Mouse (Mus musculus): ENCODE measurements around the gene Slit1. TPM values are rescaled to one million over a fixed set of nuclear protein-coding genes. Genes with fewer than 3 reads are reported as not detected.

The Slit1 gene
- polyA plus RNA-seq, 1 experiment from 2014 or later: 0.05 TPM

DNA sequence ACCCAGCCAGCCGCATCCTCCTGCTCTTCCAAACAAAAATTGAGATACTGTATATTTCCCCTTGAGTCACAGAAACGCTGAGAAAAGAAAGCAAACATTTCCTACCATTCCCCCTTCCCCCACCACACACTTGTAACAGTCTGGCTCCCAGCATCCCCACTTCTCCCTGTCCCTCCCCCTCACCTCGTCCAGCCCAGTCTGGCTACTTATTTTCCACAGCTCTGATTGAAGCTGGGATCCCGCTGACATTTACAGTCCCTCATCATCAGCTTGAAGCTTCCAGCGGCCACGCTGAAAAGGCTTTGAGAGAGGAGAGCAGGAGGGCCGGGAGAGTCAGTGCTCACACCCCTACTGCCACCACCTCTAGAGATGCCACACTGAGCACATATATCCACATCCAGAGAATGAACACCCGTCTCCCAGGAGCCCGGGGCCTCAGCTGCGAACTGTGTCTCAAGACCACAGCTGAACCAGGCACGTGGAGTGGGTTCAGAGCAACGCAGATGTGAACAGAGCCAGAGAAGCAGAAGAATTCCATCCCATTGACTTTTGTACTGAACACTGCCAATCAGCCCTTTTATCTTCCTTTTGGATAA is 73.6 kb downstream of the Slit1 start:
- Histone ChIP-seq H3K4me1 (replicated peaks) (no peaks in the 10 kb centered on the region), H3K9ac (no peak overlapping the region), H3K4me3 (replicated peaks) (no peak overlapping the region), H3K4me2 (no peak overlapping the region), H3K27me3 (peaks cover 22% of the 10 kb centered on the region), H3K9me3 (replicated peaks) (no peaks in the 10 kb centered on the region), H3K36me3 (replicated peaks) (no peaks in the 10 kb centered on the region), H3K27ac (replicated peaks) (no peak overlapping the region)
- no peak for ATAC-seq (ENCODE audit: insufficient read depth)
- 42% methylated on average over 12 of the region's 12 CpGs for WGBS (ENCODE audit: insufficient replicate concordance)

DNA sequence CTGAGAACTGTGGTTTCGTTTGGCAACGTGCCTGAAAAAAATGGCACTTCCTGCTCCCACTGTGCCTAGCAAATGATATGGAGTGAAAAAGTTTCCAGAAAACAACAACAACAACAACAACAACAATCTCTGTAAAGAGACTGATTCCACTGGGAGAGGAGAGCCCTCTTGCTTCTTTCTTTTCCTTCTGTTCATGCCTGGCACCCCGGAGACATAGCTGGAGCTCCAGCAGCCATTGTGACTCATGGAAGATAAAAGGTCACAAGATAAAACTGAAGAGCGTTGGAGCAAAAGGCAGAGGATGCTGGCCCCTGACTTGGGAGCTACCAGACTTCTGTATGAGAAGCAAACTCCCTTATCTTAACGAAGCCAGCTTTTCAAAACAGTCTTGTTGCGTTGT is 75.9 kb downstream of the Slit1 start:
- 17% methylated on average over 6 of the region's 6 CpGs for whole genome bisulfite sequencing (ENCODE audit: insufficient replicate concordance)
- Histone ChIP-seq H3K4me2 (no peak overlapping the region), H3K36me3 (replicated peaks) (no peaks in the 10 kb centered on the region), H3K9me3 (replicated peaks) (no peaks in the 10 kb centered on the region), H3K9ac (no peak overlapping the region), H3K27ac (replicated peaks) (no peak overlapping the region), H3K4me1 (replicated peaks) (no peaks in the 10 kb centered on the region), H3K27me3 (peaks cover 41% of the 10 kb centered on the region), H3K4me3 (replicated peaks) (no peak overlapping the region)
- no peak for ATAC-seq (ENCODE audit: insufficient read depth)

DNA sequence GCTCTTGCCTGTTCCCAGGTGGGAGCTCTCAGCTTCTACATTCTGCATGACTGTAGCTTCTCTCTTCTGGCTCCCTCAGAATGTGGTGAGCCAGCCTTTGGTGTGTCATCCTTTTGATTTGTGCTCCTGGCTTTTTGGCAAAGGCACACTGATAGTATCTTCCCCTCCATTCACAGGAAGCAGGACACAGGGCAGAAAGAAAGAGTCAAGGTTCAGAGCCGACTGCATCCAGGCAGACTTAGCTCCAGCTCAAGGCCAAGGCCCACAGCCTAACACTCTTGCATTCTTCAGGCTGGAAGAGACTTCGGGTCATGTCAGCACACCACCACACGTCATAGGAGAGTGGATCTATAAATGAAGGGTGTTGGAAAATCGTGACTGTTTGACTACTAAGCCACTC is 77.5 kb downstream of the Slit1 start:
- WGBS (ENCODE audit: insufficient replicate concordance): 33% methylated on average over 4 of the region's 4 CpGs
- Histone ChIP-seq H3K27ac (replicated peaks) (no peak overlapping the region), H3K4me1 (replicated peaks) (no peaks in the 10 kb centered on the region), H3K4me3 (replicated peaks) (no peak overlapping the region), H3K27me3 (peaks cover 48% of the 10 kb centered on the region), H3K36me3 (replicated peaks) (no peaks in the 10 kb centered on the region), H3K9ac (no peak overlapping the region), H3K4me2 (no peak overlapping the region), H3K9me3 (replicated peaks) (no peaks in the 10 kb centered on the region)
- no peak for ATAC-seq (ENCODE audit: insufficient read depth)

DNA sequence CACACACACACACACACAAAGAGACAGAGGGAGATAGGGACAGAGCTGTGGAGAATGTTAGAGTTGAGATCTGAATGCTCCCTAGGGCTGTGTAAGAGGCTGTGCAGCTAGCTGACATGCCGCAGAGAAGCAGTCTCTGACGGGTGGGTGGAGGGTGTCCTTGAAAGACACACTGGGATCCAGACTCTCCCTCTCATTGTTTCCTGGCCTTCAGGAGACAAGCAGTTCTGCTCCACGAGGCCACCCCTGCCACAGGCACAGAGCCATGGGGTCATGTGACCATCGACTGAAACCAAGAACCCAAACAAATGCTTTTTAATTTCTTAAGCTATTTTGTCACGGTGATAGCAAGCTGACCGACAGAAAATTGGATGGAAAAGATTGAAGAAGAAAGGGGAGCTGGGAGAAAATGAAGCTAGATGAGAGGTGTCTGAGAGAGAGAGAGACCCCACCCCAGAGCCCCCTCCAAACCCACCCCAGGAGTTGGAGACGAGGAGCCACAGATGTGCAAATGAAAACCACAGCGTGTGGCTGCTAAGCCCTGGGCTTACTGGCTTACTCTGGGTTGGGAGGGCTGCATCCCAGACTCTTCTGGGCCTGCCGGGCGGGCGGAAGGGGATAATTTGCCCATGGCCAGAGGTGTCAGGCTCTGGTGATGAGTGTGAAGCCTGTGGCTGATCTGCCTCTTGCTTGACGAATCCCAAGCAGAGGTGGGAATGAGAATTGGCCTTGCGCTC is 79.8 kb downstream of the Slit1 start:
- no peak overlapping the region for H3K27ac ChIP-seq (replicated peaks)
- H3K36me3 ChIP-seq (replicated peaks): no peaks in the 10 kb centered on the region
- no peak overlapping the region for H3K4me2 ChIP-seq
- no peaks in the 10 kb centered on the region for H3K9me3 ChIP-seq (replicated peaks)
- no peak overlapping the region for H3K4me3 ChIP-seq (replicated peaks)
- H3K9ac ChIP-seq: no peak overlapping the region
- WGBS (ENCODE audit: insufficient replicate concordance): 18% methylated on average over 13 of the region's 13 CpGs
- peaks cover 52% of the 10 kb centered on the region for H3K27me3 ChIP-seq
- ATAC-seq (ENCODE audit: insufficient read depth): no peak
- H3K4me1 ChIP-seq (replicated peaks): no peaks in the 10 kb centered on the region

DNA sequence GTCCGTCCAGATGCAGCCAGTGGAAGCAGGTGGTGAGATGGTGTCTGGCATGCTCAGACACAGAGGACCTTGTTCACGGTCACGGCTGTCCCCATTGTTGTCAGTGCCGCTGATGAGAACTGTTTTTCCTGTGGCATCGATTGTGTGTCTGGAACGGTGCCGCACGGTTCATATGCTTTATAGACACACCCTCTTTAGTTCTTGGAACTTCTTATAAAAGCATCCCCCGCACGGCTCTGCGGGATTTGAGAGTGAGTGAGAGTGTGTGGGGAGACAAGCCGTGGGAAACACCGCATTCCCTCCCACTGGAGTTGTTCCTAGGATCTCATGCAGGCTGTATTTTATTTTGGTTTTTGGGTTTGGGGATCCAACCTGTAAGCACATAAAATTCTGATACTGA is 82.0 kb downstream of the Slit1 start:
- H3K4me1 ChIP-seq (replicated peaks): no peaks in the 10 kb centered on the region
- no peak overlapping the region for H3K27ac ChIP-seq (replicated peaks)
- H3K9ac ChIP-seq: no peak overlapping the region
- peaks cover 68% of the 10 kb centered on the region for H3K27me3 ChIP-seq
- no peak for ATAC-seq (ENCODE audit: insufficient read depth)
- H3K9me3 ChIP-seq (replicated peaks): no peaks in the 10 kb centered on the region
- H3K4me2 ChIP-seq: no peak overlapping the region
- H3K36me3 ChIP-seq (replicated peaks): no peaks in the 10 kb centered on the region
- 68% methylated on average over 13 of the region's 13 CpGs for whole genome bisulfite sequencing (ENCODE audit: insufficient replicate concordance)
- no peak overlapping the region for H3K4me3 ChIP-seq (replicated peaks)

DNA sequence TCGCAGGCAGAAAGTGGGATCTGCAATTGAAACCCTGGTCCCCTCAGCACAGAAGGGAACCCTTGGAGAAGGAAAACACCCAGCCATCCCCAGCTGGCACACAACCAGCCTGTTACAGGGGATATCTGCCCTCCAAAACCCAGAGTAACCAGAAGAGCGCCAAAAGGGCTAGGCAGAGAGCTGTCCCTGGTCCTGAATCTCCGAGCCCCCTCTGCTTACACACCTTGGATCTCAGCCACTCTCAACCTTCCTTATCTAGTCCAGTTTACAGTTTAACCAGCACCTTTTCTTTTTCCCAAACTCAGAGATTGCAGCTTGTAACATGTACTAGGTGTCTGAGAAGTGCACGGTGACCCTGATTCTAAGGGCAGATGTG is 82.5 kb downstream of the Slit1 start:
- Histone ChIP-seq H3K4me2 (no peak overlapping the region), H3K4me3 (replicated peaks) (no peak overlapping the region), H3K9me3 (replicated peaks) (no peaks in the 10 kb centered on the region), H3K9ac (no peak overlapping the region), H3K27me3 (peaks cover 63% of the 10 kb centered on the region), H3K4me1 (replicated peaks) (no peaks in the 10 kb centered on the region), H3K36me3 (replicated peaks) (no peaks in the 10 kb centered on the region), H3K27ac (replicated peaks) (no peak overlapping the region)
- WGBS (ENCODE audit: insufficient replicate concordance): 17% methylated on average over 4 of the region's 4 CpGs
- ATAC-seq (ENCODE audit: insufficient read depth): no peak

DNA sequence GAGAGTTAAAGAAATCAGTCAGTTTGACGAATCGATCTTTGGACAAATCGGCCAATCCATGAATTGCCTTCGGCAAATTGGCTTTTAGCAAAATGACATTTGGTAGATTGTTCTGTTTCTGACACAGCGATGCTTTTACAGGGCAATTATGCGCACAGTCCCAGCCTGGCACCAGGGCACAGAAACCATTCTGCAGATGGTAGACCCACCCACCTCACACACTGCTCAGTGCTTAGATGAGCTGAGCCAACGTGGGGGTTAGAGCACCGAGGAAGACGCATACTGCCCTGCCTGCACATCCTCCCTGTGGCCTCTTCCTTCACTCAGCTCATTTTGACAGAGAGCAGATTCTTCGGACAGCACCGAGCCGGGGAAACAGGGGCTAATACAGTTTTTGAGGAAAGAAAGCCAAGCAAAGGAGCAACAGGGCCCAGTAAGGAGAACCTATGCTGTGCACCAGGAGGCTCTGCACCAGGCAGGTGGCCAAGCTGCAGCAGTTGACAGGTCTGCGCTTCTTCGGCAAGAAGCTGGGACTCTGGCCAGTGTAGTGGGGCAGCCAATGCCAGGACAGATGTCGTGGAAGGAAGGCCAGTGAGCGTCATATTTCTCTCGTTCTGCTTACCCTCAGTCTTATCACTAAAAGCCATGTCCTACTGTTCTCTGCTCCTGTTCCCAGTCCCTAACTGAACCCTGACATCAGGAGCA is 83.0 kb downstream of the Slit1 start:
- ATAC-seq (ENCODE audit: insufficient read depth): no peak
- Histone ChIP-seq H3K4me1 (replicated peaks) (no peaks in the 10 kb centered on the region), H3K4me3 (replicated peaks) (no peak overlapping the region), H3K4me2 (no peak overlapping the region), H3K27ac (replicated peaks) (no peak overlapping the region), H3K27me3 (peaks cover 58% of the 10 kb centered on the region), H3K36me3 (replicated peaks) (no peaks in the 10 kb centered on the region), H3K9ac (no peak overlapping the region), H3K9me3 (replicated peaks) (no peaks in the 10 kb centered on the region)
- 56% methylated on average over 17 of the region's 17 CpGs for WGBS (ENCODE audit: insufficient replicate concordance)

DNA sequence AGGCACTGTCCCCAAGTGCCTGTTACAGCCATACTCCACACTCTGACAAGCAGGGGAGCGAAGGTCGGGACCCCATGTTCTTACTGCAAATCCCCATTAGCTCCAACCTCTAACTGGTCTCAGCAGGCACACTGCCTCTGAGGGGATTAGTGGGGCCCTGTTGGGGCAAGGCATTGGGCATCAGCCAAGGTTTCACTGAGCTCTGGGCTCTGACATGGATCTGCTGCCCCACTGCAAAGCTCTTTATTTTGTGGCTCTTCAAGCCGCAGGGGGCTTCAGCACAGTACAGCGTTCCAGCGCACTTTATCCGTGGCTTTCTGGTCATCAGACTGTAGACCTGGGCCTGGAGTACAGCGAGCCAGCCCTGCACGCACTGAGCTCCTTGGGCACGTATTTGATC is 86.0 kb downstream of the Slit1 start:
- Histone ChIP-seq H3K9me3 (replicated peaks) (no peaks in the 10 kb centered on the region), H3K36me3 (replicated peaks) (no peaks in the 10 kb centered on the region), H3K27ac (replicated peaks) (no peak overlapping the region)

DNA sequence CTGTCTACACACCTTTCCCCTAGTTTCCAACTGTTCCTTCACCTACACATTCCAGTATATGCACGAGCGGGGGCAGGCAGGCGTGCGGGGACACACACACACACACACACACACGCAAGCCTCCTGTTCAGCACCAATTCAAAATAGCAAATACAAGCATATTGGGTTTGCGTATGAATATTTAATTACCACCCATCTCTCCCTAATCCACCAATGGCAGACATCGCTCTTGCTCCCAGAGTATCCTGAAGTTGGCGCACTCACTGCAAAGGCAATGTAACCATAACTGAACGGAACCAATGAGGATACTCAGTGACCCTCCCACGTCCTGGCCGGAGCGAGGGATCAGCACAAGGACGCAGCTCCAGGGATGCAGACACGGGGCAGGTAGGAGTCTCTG is 86.8 kb downstream of the Slit1 start:
- Histone ChIP-seq H3K27me3 (peaks cover 41% of the 10 kb centered on the region), H3K27ac (replicated peaks) (no peak overlapping the region), H3K4me2 (no peak overlapping the region), H3K4me3 (replicated peaks) (no peak overlapping the region), H3K9ac (no peak overlapping the region), H3K4me1 (replicated peaks) (no peaks in the 10 kb centered on the region), H3K9me3 (replicated peaks) (no peaks in the 10 kb centered on the region), H3K36me3 (replicated peaks) (no peaks in the 10 kb centered on the region)
- no peak for ATAC-seq (ENCODE audit: insufficient read depth)
- 67% methylated on average over 14 of the region's 14 CpGs for WGBS (ENCODE audit: insufficient replicate concordance)

More for the DNA sequence above, 86.0 kb downstream of the Slit1 start:
- Histone ChIP-seq H3K4me1 (replicated peaks) (no peaks in the 10 kb centered on the region), H3K9ac (no peak overlapping the region), H3K4me3 (replicated peaks) (no peak overlapping the region), H3K4me2 (no peak overlapping the region), H3K27me3 (peaks cover 41% of the 10 kb centered on the region)
- 19% methylated on average over 9 of the region's 9 CpGs for WGBS (ENCODE audit: insufficient replicate concordance)
- no peak for ATAC-seq (ENCODE audit: insufficient read depth)

DNA sequence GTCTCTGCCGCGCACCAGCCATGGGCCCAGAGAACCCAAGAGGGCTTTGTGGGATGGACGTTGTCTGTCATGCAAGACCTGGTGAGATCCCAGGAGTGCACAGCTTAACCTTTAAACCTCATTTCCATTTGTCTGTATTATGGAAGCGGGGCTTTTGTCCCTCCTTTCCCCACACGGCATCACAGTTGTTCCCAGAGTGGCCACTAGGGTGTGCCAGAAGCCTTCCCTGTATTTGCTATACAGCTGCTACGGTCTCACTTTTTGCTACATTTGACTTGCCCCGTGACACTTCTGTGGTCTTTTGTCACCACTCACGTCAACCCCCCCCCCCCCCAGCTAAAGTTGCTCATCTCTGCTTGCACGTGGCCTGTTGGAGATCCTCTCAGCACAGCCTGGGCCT is 87.5 kb downstream of the Slit1 start:
- Histone ChIP-seq H3K4me1 (replicated peaks) (no peaks in the 10 kb centered on the region), H3K9ac (no peak overlapping the region), H3K36me3 (replicated peaks) (no peaks in the 10 kb centered on the region), H3K4me3 (replicated peaks) (no peak overlapping the region), H3K4me2 (no peak overlapping the region), H3K27ac (replicated peaks) (no peak overlapping the region), H3K9me3 (replicated peaks) (no peaks in the 10 kb centered on the region), H3K27me3 (peaks cover 48% of the 10 kb centered on the region)
- no peak for ATAC-seq (ENCODE audit: insufficient read depth)
- 6% methylated on average over 9 of the region's 9 CpGs for WGBS (ENCODE audit: insufficient replicate concordance)

DNA sequence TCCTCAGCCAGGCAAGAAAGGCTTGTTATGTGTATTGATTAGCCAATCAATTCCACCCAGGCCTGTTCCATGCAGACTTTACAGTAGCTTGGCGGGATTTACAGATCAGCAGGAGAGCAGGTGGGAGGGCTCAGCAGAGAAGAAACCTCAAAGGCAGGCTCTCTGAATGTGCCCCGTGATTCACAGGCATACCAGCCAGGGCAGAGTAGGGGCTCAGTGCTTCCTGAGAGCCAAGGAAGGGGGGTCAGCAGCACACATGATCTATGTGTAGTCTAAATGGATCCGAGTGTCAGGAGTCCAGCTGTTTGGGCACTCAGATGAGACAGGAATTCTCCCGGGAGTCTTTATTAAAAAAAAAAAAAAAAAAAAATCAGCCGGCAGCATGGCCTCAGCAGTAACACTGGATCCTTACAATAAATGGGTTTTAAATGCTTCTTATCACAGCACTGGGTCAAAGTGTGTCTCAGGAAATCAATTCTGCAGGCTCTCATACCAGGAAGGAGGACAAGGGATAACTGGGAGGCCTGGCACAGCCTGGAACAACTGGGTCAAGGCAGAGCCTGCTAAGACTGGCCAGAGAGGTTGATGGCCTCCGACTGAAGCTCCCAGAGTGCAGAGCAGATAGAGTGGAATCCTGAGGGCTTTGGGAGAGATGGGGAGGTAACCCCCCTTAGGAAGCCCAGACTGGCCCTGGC is 88.2 kb downstream of the Slit1 start:
- Histone ChIP-seq H3K27me3 (peaks cover 48% of the 10 kb centered on the region), H3K9ac (no peak overlapping the region), H3K4me3 (replicated peaks) (no peak overlapping the region), H3K9me3 (replicated peaks) (no peaks in the 10 kb centered on the region), H3K27ac (replicated peaks) (no peak overlapping the region), H3K4me2 (no peak overlapping the region), H3K36me3 (replicated peaks) (no peaks in the 10 kb centered on the region), H3K4me1 (replicated peaks) (no peaks in the 10 kb centered on the region)
- ATAC-seq (ENCODE audit: insufficient read depth): no peak
- WGBS (ENCODE audit: insufficient replicate concordance): 23% methylated on average over 6 of the region's 6 CpGs

Data from liver, embryonic 15.5 days (tissue).